Mouse (Mus musculus): ENCODE data around the gene Olfr829. TPM values are rescaled to one million over a fixed set of nuclear protein-coding genes. Genes with fewer than 3 reads are reported as not detected.

Olfr829 gene
- polyA plus RNA-seq (2014; fragmentation: Illumina TruSeq; extraction: RNeasy Lipid Tissue Mini Kit (QIAGEN cat#74804); ENCODE audit: insufficient read depth, low read depth, low replicate concordance) = not detected

GRCm38 (mm10) chr9:18854633-18855032, at the start of gene Olfr829:
Gene Olfr829, plus strand, starts transcription at chr9:18854933.

GRCm38 (mm10) chr9:18819426-18819825, 35.3 kb upstream of the Olfr829 start, which contains the start of gene Olfr828:
Gene Olfr828, minus strand, starts transcription at chr9:18819526.

GRCm38 (mm10) chr9:18874393-18874792, 19.7 kb downstream of the Olfr829 start, which contains the start of gene Olfr830:
Gene Olfr830, plus strand, starts transcription at chr9:18874693.

Other genes starting within 250 kb of the Olfr829 start
- 3.7 TPM for gene Muc16, start 180.4 kb upstream of the Olfr829 start, polyA plus RNA-seq (2014; fragmentation: Illumina TruSeq; extraction: RNeasy Lipid Tissue Mini Kit (QIAGEN cat#74804); ENCODE audit: insufficient read depth, low read depth, low replicate concordance)
- gene Olfr24, start 90.9 kb upstream of the Olfr829 start, polyA plus RNA-seq (2014; fragmentation: Illumina TruSeq; extraction: RNeasy Lipid Tissue Mini Kit (QIAGEN cat#74804); ENCODE audit: insufficient read depth, low read depth, low replicate concordance) = not detected
- not detected for gene Olfr828, start 35.4 kb upstream of the Olfr829 start, polyA plus RNA-seq (2014; fragmentation: Illumina TruSeq; extraction: RNeasy Lipid Tissue Mini Kit (QIAGEN cat#74804); ENCODE audit: insufficient read depth, low read depth, low replicate concordance)
- gene Olfr830, start 19.8 kb downstream of the Olfr829 start, polyA plus RNA-seq (2014; fragmentation: Illumina TruSeq; extraction: RNeasy Lipid Tissue Mini Kit (QIAGEN cat#74804); ENCODE audit: insufficient read depth, low read depth, low replicate concordance) = not detected
- gene Olfr832, start 82.2 kb downstream of the Olfr829 start, polyA plus RNA-seq (2014; fragmentation: Illumina TruSeq; extraction: RNeasy Lipid Tissue Mini Kit (QIAGEN cat#74804); ENCODE audit: insufficient read depth, low read depth, low replicate concordance) = not detected
- gene Olfr834, start 133.1 kb downstream of the Olfr829 start, polyA plus RNA-seq (2014; fragmentation: Illumina TruSeq; extraction: RNeasy Lipid Tissue Mini Kit (QIAGEN cat#74804); ENCODE audit: insufficient read depth, low read depth, low replicate concordance) = not detected
- gene Olfr835, start 177.8 kb downstream of the Olfr829 start, polyA plus RNA-seq (2014; fragmentation: Illumina TruSeq; extraction: RNeasy Lipid Tissue Mini Kit (QIAGEN cat#74804); ENCODE audit: insufficient read depth, low read depth, low replicate concordance) = not detected